In genomic region chr19:46672766-46673418, GRCm38 (mm10) we compare ENCODE assay signal across 27 mouse cellular contexts. TPM values are rescaled to one million over a fixed set of nuclear protein-coding genes. Genes with fewer than 3 reads are reported as not detected.
A peak's percentile ranks its signal among the peaks of the same experiment; 100 is the strongest.
DNase-seq lines count a peak whose midpoint lies in the region; ATAC-seq lines count a peak whose summit lies in the region.
"Had no signal": no experiment of that assay in that cellular context is flagged by ENCODE, and none has a peak within 500 bp of the region (broad histone marks: within the 10 kb centered on the region; RNA-seq: fewer than 3 reads in every experiment).

Gene Cyp17a1, minus strand, starts transcription at chr19:46673172.

- H3K4me3 ChIP-seq in midbrain, embryonic 11.5 days (ENCODE audit: low read depth, low read length): no peak within 1 kb of the TSS
- no peak within 1 kb of the TSS for H3K4me3 ChIP-seq in midbrain, embryonic 16.5 days (ENCODE audit: low read depth, low read length)
- H3K4me3 ChIP-seq: embryonic facial prominence, embryonic 10.5 days; forebrain, embryonic 13.5 days; left cerebral cortex, adult 2 months; limb, embryonic 10.5 days; midbrain, embryonic 15.5 days had no signal

- no peaks in the 10 kb centered on the region for H3K9me3 ChIP-seq in midbrain, embryonic 11.5 days (ENCODE audit: control insufficient read depth, low read length)
- no peaks in the 10 kb centered on the region for H3K9me3 ChIP-seq in midbrain, embryonic 16.5 days (replicated peaks; ENCODE audit: control insufficient read depth, low read length, poor library complexity, severe bottlenecking)
- H3K9me3 ChIP-seq: embryonic facial prominence, embryonic 10.5 days; forebrain, embryonic 13.5 days; limb, embryonic 10.5 days; midbrain, embryonic 15.5 days had no signal

- H3K27ac ChIP-seq in midbrain, embryonic 11.5 days (ENCODE audit: low read depth, low read length): no peak within 1 kb of the TSS
- H3K27ac ChIP-seq in midbrain, embryonic 16.5 days (ENCODE audit: low read length): no peak within 1 kb of the TSS
- H3K27ac ChIP-seq: embryonic facial prominence, embryonic 10.5 days; forebrain, embryonic 13.5 days; left cerebral cortex, adult 2 months; limb, embryonic 10.5 days; liver, embryonic 14.5 days; midbrain, embryonic 15.5 days had no signal

- H3K4me2 ChIP-seq in midbrain, embryonic 11.5 days: no peak within 1 kb of the TSS
- no peak within 1 kb of the TSS for H3K4me2 ChIP-seq in midbrain, embryonic 16.5 days (ENCODE audit: low read length)
- H3K4me2 ChIP-seq: forebrain, embryonic 13.5 days; midbrain, embryonic 15.5 days had no signal

- H3K9ac ChIP-seq in midbrain, embryonic 11.5 days (ENCODE audit: low read length): no peak within 1 kb of the TSS
- no peak within 1 kb of the TSS for H3K9ac ChIP-seq in midbrain, embryonic 16.5 days (ENCODE audit: low read depth, low read length)
- H3K9ac ChIP-seq: forebrain, embryonic 13.5 days; liver, embryonic 14.5 days; midbrain, embryonic 15.5 days had no signal

- 78% methylated on average over 5 of the region's 5 CpGs for WGBS in midbrain, embryonic 11.5 days
- 70% methylated on average over 5 of the region's 5 CpGs for WGBS in midbrain, embryonic 16.5 days

- no peaks in the 10 kb centered on the region for H3K36me3 ChIP-seq in midbrain, embryonic 11.5 days (ENCODE audit: control insufficient read depth, insufficient read depth, low read length)
- H3K36me3 ChIP-seq in midbrain, embryonic 16.5 days (ENCODE audit: control insufficient read depth, insufficient read depth, low read length): no peaks in the 10 kb centered on the region
- H3K36me3 ChIP-seq: embryonic facial prominence, embryonic 10.5 days; limb, embryonic 10.5 days; midbrain, embryonic 15.5 days had no signal

- DNase-seq in adrenal gland, adult 2 months: peak; percentile 78
- DNase-seq in adrenal gland, postnatal 4 days (ENCODE audit: low spot score in 2 of 2): no peak
- peak; percentile 70 for DNase-seq in midbrain, embryonic 11.5 days (ENCODE audit: low spot score, missing footprints)
- DNase-seq in testis, postnatal 14 days (ENCODE audit: low spot score): peak; percentile 51
- no peak for DNase-seq in right cerebral cortex, postnatal 14 days
- DNase-seq in left cerebral cortex, adult 9 months (ENCODE audit: low spot score in 2 of 2): no peak
- DNase-seq: cerebellum, adult 2 months; gastrocnemius, postnatal 10 days; heart, postnatal 10 days; kidney, adult 9 months; kidney, postnatal 36 days; retina, postnatal 1 day; right cerebral cortex, postnatal 4 days; thymus, adult 18-20 months had no signal

- no peak for ATAC-seq in midbrain, embryonic 11.5 days (ENCODE audit: low FRiP score)
- no peak for ATAC-seq in midbrain, embryonic 16.5 days
- 0 out of 2 replicates have a peak, but pooled peaks have one; percentile 30 for ATAC-seq in erythroblast, adult 5-6 weeks (replicated peaks; ENCODE audit: low FRiP score, poor library complexity, severe bottlenecking)
- ATAC-seq: CD4-positive, CD25-positive, alpha-beta regulatory T cell, adult 4 months; forebrain, embryonic 13.5 days; lung, postnatal 0 days; midbrain, embryonic 15.5 days had no signal

- no peaks in the 10 kb centered on the region for H3K4me1 ChIP-seq in midbrain, embryonic 11.5 days (ENCODE audit: control insufficient read depth, insufficient read depth, low read length)
- H3K4me1 ChIP-seq in midbrain, embryonic 16.5 days (ENCODE audit: control insufficient read depth, insufficient read depth, low read length): no peaks in the 10 kb centered on the region
- H3K4me1 ChIP-seq: forebrain, embryonic 13.5 days; midbrain, embryonic 15.5 days had no signal

- no peaks in the 10 kb centered on the region; the same call in 1 of the 2 replicates for H3K27me3 ChIP-seq in midbrain, embryonic 11.5 days (ENCODE audit: control insufficient read depth, insufficient read depth, low read length)
- no peaks in the 10 kb centered on the region; the same call in 1 of the 2 replicates for H3K27me3 ChIP-seq in midbrain, embryonic 16.5 days (ENCODE audit: control insufficient read depth, insufficient read depth, low read depth, low read length)
- H3K27me3 ChIP-seq: midbrain, embryonic 15.5 days had no signal

RNA-seq across cellular contexts. Expression of gene Cyp17a1, which starts in this region (rescaled TPM):
- 1 to 10 TPM; 1.7 to 3.0 TPM for total RNA-seq in adrenal gland, adult 2 months (2021)
- 0.18 and 0.19 TPM in 2 replicates for polyA plus RNA-seq in adrenal gland, adult 2 months (2012; rRNA removed)
- total RNA-seq in adrenal gland, postnatal 4 days (2021): 1 to 10 TPM; 1.1 to 1.4 TPM
- not detected in 2 replicates for polyA plus RNA-seq in midbrain, embryonic 11.5 days (2014; fragmentation: Nextera tagmentation; extraction: Ambion mirVana)
- not detected in 2 replicates for polyA plus RNA-seq in midbrain, embryonic 16.5 days (2015; fragmentation: Nextera tagmentation; extraction: Ambion mirVana)
- not detected in 2 replicates for total RNA-seq in erythroblast, adult 5-6 weeks (2015; ENCODE audit: low replicate concordance)
- not detected in 2 replicates for total RNA-seq in erythroblast, adult 5-6 weeks (2017; ENCODE audit: low replicate concordance)
- total RNA-seq: ES-E14; gastrocnemius, postnatal 10 days; heart, postnatal 10 days; left cerebral cortex, adult 2 months; megakaryocyte, adult 5-6 weeks had no signal
- polyA plus RNA-seq: CD4-positive, CD25-positive, alpha-beta regulatory T cell, adult 4 months; embryonic facial prominence, embryonic 10.5 days; forebrain, embryonic 13.5 days; frontal cortex, adult 2 months; limb, embryonic 10.5 days; midbrain, embryonic 15.5 days had no signal

Comparison
In these comparisons a context has a peak if more than half of its experiments do, and no peak if none do; other contexts are left out.
1. DNase-seq: peak in adrenal gland, adult 2 months (single experiment) and testis, postnatal 14 days (single experiment); none in adrenal gland, postnatal 4 days (0 of 2), right cerebral cortex, postnatal 14 days (single experiment) and left cerebral cortex, adult 9 months (0 of 2).
2. Peak in DNase-seq in midbrain, embryonic 11.5 days; RNA of the gene not detected or under 1 TPM.
3. Peak in ATAC-seq in erythroblast, adult 5-6 weeks; RNA of the gene not detected or under 1 TPM.